Mouse (Mus musculus) kidney, adult 18-20 months (tissue): ENCODE results near the gene Pcnx2.

Source experiments
- DNase-seq: peaks from one replicate; pipeline ENCODE4 v3.0.0; 2021

Gene Pcnx2

DNA sequence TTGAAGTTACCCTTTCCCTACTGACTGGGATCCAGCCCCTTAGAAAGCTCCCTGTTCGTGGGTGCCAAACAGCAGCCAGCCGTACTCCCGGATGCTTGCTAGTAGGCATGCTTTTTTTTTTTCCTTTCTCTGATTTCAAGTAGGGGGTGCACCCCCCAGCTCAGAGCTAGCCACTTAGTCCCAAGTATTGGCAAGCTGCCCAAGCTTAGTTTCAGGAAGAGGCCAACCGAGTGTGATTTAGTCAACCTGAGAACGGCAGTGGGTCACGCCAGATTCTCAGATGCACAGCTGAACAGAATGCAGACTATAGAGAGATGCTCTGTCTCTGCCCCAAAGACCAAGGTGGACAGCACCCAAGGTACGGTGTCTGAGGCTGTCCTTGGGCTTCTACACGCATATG lies 147.3 kb downstream of the Pcnx2 start:
- no peak for DNase-seq

DNA sequence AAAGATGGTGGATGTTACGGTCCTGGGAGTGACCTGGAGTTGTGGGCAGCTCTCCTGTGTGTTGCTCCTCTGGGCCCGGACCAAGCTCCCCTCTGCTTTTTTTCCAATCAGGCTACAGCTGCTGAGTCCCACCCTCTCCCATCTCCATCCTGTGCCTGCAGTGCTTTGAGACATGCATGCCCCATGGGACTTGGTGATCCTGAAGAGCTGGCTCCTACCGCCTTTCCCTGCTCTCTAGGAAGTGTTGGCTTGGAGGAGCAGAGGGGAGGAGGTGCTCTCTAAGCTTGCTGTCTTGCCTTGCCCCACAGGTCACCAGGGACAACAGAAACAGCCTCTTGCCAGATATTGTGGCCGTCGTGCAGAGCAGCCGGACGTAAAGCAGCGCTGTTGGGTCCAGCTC lies 150.7 kb downstream of the Pcnx2 start:
- no peak for DNase-seq

DNA sequence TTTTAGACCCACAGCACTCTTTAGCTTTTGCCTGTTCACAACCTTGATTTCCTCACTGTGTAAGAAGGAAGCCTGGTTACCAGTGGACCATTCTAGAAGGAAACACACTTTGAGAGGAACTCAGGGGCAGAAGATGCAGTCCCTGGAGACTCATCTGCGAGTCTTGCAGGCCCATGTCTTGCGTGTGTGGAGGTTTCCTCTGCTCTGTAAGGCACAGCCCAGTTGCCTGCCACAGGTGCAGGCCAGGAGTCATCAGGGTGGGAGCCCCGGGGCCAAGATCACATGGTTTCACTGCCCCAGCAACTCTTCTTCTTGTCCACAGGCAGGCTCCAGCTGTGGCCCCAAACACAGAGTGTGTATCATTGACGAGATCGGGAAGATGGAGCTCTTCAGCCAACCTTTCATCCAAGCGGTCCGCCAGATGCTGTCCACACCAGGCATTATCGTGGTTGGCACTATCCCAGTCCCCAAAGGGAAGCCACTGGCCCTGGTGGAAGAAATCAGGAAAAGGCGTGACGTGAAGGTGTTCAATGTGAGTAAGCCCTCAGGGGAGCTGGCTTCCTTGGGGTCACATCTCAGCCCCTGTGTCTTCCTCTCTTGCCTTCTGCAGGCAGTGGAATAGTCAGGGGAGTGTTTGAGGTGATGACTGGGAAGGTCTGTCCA lies 153.1 kb downstream of the Pcnx2 start:
- no peak for DNase-seq

DNA sequence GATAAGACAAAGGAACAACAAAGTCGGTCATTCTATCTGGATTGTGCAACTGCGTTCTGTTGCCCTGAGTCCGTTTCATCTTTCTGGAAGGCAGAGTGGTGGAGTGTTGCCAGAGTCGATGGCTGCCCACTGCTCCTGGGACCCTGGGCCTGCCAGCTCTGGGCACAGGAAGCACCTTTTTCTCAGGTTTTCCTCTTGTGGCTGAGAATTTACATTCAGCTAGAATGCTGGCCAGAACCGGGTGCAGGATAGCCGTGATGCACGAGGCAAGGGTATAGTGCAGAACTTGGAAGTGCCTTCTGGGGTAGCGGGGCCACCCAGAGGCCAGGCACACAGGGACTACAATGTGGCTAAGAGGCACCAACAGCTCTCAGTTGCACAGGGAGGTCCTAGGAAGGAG lies 155.7 kb downstream of the Pcnx2 start:
- DNase-seq, result no peak

DNA sequence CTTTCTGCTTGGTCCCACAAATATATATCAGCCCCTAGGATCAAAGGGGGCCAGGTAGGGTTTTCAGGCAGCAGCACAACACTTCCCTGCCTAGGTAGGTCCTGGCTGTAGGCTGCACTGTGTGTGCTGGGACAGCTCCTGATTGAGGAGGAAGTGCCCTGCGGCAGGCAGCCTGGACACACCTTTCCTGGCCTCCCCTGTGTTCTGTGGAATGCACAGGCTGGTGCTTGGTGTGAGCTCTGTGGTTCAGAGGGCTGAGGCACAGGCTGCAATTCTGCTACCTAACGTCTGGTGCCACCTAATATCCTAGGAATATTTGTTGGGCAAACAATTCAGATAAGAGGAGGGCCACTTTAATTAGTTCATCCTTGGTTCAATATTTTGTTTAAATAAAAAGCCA lies 156.3 kb downstream of the Pcnx2 start:
- no peak for DNase-seq

DNA sequence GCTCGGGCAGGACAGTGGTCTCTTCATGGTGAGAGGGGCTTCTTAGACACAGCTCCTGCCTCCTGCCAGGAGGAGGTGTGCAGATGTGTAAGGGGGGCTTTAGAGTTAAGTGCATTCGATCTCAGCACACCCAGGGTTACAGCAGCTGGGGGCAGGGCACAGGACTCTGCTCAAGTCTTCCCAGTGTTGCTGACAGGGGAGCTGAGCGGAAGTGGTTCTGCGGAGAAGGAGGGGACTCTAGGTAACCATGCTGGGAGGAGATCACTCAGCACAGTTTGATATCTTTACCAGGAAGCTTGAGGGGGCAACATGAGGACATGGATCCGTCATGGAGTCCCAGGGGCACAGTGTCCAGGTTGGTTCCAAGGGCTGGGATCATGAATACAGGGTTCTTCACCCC lies 156.7 kb downstream of the Pcnx2 start:
- no peak for DNase-seq

DNA sequence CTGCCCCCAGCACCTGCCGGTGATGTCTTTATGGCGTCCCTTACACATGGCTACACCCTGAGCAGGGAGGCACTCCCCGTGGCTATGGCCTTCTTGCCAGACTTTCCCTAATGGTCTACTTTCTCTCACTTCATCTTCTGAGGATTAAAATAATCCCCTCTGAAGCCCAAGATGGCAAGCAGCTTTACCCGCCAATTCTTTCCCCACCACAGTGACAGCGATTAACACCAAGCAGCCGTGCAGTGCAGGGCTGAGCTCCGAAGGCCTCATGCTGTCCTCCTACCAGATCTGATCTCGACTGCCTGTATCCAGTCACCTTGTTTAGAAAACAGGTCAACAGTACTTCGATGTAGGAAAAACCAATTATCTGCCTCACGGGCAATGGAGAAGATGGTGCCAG lies 157.5 kb downstream of the Pcnx2 start:
- no peak for DNase-seq

DNA sequence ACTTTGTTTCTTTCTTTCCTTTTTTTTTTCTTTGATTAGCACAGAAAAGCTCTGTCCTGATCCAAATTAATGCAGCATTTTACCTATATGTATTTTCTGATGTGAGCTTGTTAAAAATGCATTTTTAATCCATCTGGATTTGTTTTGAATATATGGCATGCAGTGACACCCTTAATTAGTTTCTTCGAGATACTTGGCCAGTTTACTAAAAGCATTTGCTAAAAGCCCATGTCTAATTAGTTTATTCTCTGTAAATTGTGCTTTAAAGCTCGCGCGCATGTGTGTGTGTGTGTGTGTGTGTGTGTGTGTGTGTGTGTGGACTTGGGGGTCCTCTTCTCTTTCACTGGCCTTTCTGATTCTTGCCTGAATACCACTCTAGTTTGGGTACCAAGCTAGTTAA lies 159.2 kb downstream of the Pcnx2 start:
- DNase-seq, result no peak

DNA sequence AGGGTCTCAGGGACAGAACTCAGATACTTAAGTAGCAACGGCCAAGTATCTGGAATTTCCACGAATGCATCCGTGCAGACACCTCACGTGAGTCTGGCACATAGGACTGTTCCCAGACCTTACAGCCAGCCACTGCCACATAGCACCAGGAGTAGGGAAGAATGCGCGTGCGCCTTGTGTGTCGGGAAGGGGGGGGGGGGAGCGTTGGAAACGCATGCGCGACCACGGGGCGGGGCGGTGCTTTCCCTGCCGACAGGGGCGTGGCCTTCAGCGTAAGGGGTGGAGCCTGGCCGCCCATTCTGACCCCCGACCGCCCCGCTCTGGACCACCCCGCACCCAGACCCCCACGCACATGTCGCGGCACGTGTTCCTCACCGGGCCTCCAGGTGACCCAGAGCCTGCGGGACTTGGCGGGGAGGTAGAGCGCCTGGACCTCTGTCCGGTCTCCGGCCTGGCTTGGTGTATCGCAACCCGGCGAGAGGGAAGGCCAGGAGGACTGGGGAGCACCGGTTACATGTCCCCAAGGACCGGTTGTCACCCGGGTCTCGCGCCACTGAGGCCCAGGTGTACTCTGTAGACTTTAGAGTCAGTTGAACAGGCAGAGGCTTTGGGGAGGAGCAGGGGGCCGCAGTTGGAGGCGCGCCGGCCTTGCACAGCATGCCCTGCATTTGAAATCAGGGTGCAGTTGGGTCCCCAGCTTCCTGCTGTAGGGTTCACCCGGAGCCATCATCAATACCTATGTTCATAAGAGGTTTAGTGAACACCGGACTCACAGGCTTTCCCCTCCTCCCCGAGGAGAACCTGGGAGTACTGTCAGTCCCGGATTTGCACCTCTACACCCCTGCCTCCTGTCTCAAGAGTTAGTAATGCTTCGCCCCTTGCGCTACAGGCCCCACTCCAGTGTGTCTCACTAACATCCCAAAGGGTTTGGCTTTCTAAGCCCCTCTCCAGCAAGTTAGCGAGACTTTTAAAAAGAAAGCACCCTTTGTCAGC lies 163.9 kb downstream of the Pcnx2 start:
- peak; percentile 92 for DNase-seq

DNA sequence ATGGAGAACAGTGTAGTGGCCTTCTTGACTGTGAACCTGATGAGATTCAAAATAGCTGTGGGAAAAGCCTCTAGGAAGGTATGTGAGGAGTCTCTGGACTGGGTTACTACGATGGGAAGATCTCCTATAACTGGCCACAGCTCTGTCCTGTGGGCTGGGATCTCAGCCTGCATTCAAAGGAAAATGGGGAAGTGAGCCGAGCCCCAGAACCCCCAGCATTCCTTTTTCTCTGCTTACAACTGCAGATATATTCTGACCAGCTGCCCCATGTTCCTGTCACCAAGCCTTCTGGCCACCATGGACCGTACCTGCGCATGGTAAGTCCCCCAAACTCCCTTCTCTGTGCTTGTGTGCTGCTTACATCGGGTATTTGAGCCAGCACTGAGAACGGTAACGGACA lies 168.4 kb downstream of the Pcnx2 start, which contains the start of gene Ntpcr:
TSS of gene Ntpcr (plus strand) at position 218 of the 400 bp plus-strand sequence.
- DNase-seq, result no peak

DNA sequence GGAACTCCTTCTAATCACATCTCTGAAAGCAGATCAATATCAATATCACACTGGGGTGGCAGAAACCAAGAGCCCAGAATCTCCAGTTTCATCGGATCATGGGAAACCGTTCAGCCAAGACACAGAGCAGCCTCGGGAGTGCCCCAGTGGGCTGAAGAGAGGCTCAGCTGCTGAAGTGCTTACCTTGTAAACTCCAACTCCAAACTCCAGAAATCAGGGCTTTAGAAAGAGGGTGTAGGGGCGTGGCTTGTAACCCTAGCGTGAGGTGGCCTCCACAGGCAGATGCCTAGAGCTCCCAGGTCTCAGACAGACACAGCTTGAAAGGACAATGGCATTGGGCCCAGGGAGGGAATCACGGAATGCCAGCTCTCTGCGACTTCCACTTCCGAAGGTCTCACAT lies 170.3 kb downstream of the Pcnx2 start:
- DNase-seq, result no peak

DNA sequence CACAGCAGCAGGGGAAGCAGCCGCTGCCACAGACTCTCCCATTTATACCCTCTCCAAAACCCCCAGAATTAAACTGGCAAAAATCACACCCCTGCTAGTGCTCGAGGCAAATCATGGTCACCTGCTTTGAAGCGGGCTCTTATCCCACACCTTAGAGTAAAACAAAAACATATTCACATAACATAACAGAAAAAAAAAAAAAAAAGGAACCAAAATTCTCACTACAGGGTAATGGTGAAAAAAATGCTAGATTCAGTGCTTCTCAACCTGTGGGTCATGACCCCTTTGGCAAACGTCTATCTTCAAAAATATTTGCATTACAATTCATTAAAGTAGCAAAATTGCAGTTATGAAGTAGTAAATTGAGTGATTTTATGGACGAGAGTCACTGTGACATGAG lies 171.1 kb downstream of the Pcnx2 start:
- DNase-seq, result no peak

DNA sequence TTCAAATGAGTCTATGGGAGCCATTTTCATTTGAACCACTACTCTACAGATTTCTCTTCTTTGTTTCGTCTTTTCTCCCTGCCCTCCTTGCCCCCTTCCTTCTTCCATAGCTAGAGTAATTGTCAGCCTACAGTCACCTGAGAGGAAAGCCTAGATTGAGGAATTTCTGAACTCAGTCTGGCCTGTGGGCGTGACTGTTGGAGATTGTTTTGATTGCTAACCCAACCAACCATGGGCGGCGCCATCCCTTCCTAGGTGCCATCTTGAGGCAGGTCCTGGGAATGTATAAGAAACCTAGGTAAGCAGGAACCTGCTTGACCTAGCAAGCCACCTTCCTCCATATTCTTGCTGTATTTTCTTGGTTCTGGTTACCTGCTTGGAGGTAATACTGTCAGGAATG lies 172.0 kb downstream of the Pcnx2 start:
- DNase-seq, result no peak

DNA sequence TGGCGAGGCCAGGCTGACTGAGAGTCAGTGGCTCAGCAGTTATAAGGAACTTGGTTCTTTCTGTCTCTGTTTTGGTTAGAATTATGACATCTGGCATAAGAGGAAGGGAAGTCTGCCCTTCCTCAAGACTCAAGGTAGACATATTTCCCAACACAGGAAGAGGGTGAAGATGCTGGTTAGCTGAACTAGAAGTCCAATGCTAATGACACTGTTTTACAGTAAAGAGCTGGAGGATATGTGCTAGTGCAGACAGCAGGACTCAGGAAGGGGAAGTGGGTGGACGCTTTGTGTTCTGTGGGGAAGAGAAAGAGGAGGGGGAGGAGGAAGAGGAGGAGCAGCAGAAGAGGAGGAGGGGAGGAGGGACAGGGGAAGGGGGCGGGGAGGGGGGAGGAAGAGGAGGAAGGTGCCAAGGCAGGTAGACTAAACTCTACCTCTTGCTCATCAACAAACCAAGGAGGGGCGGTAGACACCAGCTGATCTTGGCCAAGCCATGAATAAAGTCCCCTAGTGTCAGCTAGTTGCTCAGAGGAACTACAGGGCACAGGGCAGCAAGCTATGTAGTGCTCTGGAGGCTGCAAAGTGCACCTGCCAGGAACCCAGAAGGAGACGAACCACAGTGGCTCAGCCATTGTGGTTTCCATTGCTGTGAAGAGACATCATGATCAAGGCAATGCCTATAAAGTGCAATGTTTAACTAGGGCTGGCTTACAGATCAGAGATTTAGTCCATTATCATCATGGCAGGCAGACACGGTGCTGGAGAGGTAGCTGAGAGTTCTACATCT lies 172.9 kb downstream of the Pcnx2 start:
- DNase-seq, result no peak

DNA sequence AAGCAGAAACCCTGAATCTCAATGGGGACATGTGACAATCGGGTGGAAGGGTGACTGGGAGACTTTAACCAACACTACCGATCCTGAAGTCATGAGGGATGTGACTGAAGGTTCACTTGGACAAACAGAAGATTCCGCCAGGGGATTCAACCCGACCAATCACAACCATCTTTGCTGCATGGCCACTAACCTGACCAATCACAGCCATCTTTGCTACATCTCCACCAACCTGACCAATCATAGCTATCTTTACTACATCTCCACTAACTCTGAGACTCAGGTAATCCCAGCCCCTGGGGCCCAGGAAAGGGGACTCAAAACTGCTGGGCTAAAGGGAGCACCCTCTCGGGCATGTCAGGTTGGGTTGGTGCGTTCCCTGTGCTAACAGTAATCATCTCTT lies 174.7 kb downstream of the Pcnx2 start:
- no peak for DNase-seq

DNA sequence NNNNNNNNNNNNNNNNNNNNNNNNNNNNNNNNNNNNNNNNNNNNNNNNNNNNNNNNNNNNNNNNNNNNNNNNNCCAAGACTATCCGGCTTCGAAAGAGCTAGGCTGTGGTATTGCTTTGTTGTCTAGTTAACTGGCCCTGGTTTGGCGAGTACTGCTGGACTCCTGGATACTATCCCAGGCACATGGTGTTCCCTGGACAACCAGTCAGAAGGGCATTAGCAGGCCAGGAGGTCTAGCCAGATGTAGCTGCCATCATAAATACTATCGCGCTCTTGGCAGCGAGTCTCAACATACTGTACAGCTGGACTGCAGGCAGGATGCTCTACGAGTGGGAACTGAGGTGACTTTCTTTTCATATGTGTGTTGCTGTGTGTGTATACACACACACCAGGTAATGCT lies 175.4 kb downstream of the Pcnx2 start:
- DNase-seq, result peak; percentile 52

DNA sequence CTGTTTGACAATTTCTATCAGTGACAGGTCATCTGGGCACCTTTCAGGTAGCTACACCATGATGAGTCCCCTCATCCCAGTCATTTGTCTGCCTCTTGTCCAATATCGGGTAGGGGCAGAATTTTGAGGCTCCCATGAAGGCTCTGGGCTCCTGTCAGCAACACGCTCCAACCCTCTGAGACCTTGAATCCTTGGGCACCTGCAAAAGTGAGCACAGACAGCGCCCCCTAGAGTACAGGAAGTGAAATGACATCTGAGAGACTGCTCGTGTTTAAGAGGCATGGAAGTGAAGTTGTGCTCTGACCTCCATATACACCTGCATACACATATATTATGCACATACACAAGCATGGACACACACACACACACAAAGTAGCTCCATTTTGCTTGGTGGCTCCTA lies 179.2 kb downstream of the Pcnx2 start:
- no peak for DNase-seq

DNA sequence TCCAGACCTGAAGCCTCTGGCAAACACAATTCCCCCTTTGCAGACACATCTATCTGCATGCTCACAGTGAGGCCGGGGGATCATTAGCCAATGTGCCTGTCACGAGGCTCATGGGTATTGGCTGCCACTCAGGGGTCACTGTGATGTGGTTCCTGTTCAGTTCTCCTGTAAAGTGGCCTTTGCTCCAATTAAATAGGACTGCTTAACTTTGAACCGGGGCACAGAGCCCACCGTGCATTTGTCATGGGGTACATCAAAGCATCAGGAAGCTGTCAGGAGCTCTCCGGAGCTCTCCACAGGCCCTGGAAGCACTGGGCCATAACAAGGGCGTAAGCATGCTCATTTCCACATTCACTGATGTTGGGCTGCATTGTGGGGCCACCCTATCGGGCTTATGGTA lies 181.5 kb downstream of the Pcnx2 start:
- no peak for DNase-seq

DNA sequence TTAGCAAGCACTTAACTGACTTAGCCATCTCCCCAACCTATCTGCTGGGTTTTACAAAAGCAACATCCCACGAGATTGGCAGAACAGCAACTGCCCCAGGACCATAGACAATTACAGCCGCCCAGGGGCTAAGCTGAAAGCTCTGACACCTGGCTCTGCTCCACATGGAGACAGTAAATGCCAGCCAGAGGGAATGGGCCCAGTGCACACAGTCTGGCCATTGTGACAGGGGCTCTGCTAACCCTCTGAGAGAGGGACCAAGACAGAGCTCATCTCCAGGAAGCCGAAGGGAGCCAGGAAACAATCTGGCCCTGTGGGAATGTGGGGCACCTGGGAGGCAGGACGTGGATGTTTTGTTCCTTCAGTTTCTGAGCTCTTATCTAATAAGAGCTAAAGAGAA lies 181.9 kb downstream of the Pcnx2 start:
- no peak for DNase-seq

DNA sequence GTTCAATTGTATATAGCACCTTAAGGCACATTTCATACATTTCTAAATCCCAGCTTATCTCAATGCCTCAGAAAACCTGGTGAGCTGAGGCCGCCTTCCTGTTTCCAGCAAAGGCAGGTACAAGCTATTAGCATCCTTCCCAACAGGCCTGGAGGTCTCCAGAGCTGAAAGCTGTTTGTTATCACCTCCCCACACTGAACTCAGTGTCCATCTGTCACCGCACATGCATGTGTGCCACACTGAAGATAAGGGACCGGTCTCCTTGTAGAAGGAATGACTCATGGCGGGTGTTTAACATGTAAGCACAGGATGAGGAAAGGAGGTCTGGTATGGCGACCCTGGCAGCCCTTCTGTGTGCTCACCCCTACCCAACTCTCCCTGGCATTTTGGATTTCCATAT lies 186.6 kb downstream of the Pcnx2 start:
- DNase-seq, result no peak

DNA sequence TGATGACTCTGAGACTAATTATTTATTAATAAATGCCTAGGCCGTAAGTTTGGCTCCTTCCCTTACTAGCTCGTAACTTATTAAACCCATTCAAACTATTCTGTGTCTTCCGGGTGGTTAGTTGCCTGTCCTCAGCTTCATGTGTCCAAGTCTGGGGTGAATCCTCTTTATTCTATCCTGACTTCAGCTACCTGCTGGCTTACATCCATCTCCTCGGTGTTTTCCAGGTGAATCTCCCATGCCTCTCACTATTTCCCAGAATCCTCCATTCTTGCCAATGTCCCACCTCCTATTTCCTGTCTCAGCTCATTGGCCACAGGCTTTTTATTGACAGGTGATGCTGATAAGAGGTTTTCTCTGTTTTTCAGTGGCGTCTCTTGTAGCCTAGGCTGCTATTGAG lies 188.9 kb downstream of the Pcnx2 start:
- DNase-seq, result peak; percentile 39

DNA sequence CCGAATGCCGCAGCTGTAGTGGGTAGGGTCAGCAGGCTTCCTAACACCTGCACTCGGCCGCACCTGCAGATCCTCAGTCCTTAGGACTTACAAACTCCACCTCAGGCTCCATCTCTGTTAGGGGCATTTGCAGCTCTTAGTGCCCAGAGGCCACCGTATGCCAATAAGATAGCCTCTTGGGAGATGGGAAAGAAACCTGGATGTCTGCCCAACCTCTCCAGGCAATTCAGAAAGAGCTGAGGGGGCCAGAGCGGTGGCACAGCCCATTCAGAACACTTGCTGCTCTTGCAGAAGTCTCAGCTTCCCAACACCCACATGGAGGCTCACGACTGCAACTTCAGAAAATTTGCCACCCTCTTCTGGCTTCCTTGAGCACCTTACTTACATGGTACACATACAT lies 192.3 kb downstream of the Pcnx2 start:
- DNase-seq, result no peak

DNA sequence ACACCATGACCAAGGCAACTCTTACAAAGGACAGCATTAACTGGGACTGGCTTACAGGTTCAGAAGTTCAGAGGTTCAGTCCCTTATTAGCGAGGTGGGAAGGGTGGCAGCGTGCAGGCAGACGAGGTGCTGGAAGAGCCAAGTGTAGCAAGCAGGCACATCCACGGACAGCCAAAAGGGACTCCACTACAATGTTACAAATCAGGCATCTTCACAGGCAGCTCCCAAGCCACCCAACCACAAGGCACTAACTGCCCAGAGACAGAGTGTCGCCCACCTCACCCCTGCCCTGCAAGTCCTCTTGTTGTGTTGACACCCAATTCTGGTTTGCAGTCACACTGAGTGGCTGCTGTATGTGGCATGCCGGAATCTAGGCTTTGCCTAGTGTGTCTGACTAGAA lies 193.7 kb downstream of the Pcnx2 start:
- DNase-seq, result no peak
